Mouse (Mus musculus) intestine, embryonic 16.5 days (tissue): ENCODE data around the gene Lsp1. TPM values are rescaled to one million over a fixed set of nuclear protein-coding genes. Genes with fewer than 3 reads are reported as not detected.
A peak's percentile ranks its signal among the peaks of the same experiment; 100 is the strongest.

ENCODE experiments used
- ATAC-seq: fragments of 200-750 bp; cut with Nextera tagmentation; 2 replicates; pipeline ENCODE4 v1.8.0; 2017; ENCODE audit warnings: moderate TSS enrichment, moderate library complexity
- H3K27ac ChIP-seq: fragments of 300-500 bp; sonication (generic); 2 replicates; pipeline ENCODE4 v1.5.1; 2014; ENCODE audit warnings: mild to moderate bottlenecking, low read length
- H3K27me3 ChIP-seq: fragments of 300-500 bp; sonication (generic); replicated peaks from 2 replicates; pipeline ENCODE4 v1.6.1; 2014; ENCODE audit warnings: low read length, control low read depth, mixed read lengths; ENCODE audit not compliant: control insufficient read depth, insufficient read depth
- H3K36me3 ChIP-seq: fragments of 300-500 bp; sonication (generic); 2 replicates; pipeline ENCODE4 v1.6.1; 2014; ENCODE audit warnings: low read length, control low read depth; ENCODE audit not compliant: control insufficient read depth, insufficient read depth
- H3K4me1 ChIP-seq: fragments of 300-500 bp; sonication (generic); 2 replicates; pipeline ENCODE4 v1.6.1; 2014; ENCODE audit warnings: low read length, control low read depth, mixed read lengths; ENCODE audit not compliant: control insufficient read depth, insufficient read depth
- H3K4me2 ChIP-seq: fragments of 300-500 bp; sonication (generic); 2 replicates; pipeline ENCODE4 v1.6.1; 2014; ENCODE audit warnings: low read depth, low read length, control low read depth
- H3K4me3 ChIP-seq: fragments of 300-500 bp; sonication (generic); 2 replicates; pipeline ENCODE4 v1.5.1; 2014; ENCODE audit warnings: mild to moderate bottlenecking, low read length
- H3K9ac ChIP-seq: fragments of 300-500 bp; sonication (generic); 2 replicates; pipeline ENCODE4 v1.6.1; 2014; ENCODE audit warnings: low read depth, low read length
- H3K9me3 ChIP-seq: fragments of 300-500 bp; sonication (generic); 2 replicates; pipeline ENCODE4 v1.6.1; 2016; ENCODE audit warnings: low read length, control low read depth; ENCODE audit not compliant: control insufficient read depth
- WGBS: fragments of 180-500 bp; shearing (Covaris S2); extraction: QIAGEN DNeasy Blood & Tissue Kit; methylation state at CpG from one replicate; pipeline ENCODE4 v1.1.7; 2014; 5-methylcytosine and 5-hydroxymethylcytosine counted together
- polyA plus RNA-seq: library from polyadenylated mRNA; unstranded; fragments of >200 nt; fragmentation: Nextera tagmentation; extraction: Ambion mirVana; gene quantifications from 2 replicates; pipeline ENCODE4 v1.2.1, GENCODE M21; 2015

Gene Lsp1
- polyA plus RNA-seq, 1 experiment from 2014 or later = 134 TPM

DNA sequence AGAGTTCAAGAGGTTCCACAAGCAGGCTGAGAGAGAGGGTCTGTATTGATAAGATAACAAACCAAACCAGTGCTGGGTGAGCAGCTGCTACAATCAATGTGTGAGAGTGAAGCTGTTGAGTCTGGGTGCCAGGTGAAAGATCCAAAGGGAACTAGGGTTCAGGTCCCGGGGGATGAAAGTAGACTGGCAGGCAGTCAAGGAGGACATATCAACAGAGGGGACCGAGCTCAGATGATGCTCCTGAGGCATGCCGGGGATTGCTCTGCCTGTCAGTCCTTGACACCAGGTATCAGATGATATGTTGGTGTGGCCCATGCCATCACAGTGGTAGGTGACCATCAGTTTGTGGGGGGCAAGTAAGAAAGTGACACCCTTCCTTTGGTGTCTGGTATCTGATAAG lies 3.8 kb upstream of the Lsp1 start:
- Histone ChIP-seq H3K9me3 (no peaks in the 10 kb centered on the region), H3K27me3 (no peaks in the 10 kb centered on the region), H3K36me3 (no peaks in the 10 kb centered on the region), H3K4me2 (no peak overlapping the region), H3K9ac (no peak overlapping the region), H3K27ac (peak overlapping the region; percentile 94), H3K4me1 (peaks cover 25% of the 10 kb centered on the region), H3K4me3 (no peak overlapping the region)
- no peak for ATAC-seq
- WGBS = 66% methylated on average over 3 of the region's 3 CpGs

DNA sequence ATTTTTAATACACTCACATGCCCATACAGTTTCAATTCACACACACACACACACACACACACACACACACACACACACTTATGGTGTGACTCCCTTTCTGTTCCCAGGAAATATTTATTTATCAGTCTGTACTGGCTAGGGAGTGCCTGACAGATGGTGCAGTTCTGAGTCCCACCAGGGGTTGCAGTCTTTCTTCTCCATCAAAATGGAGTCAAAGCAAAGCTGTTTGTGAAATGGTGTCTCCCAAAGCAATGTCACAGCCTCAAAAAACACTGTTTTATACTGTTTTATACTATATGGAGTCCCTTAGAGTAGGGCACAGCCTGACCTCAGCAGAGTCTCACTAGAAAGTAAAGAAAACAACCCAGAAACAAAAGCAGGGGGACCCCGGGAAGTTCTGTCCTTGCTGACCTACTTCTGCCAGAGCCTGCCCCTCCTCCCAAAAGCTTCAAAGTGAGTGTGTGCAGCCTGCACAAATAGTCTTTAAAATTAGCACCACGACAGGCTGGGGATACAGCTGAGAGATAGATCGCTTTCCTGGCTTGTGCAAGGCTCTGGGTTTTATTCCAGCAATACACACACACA lies 3.3 kb upstream of the Lsp1 start:
- no peaks in the 10 kb centered on the region for H3K36me3 ChIP-seq
- H3K9me3 ChIP-seq = no peaks in the 10 kb centered on the region
- peak overlapping the region; percentile 50; the same call in 1 of the 2 replicates for H3K9ac ChIP-seq
- ATAC-seq = peak; percentile 67
- H3K4me2 ChIP-seq = no peak overlapping the region
- peak overlapping the region; percentile 94 for H3K27ac ChIP-seq
- no peaks in the 10 kb centered on the region for H3K27me3 ChIP-seq
- 25% methylated on average over 3 of the region's 3 CpGs for WGBS
- peaks cover 25% of the 10 kb centered on the region for H3K4me1 ChIP-seq
- H3K4me3 ChIP-seq = no peak overlapping the region

DNA sequence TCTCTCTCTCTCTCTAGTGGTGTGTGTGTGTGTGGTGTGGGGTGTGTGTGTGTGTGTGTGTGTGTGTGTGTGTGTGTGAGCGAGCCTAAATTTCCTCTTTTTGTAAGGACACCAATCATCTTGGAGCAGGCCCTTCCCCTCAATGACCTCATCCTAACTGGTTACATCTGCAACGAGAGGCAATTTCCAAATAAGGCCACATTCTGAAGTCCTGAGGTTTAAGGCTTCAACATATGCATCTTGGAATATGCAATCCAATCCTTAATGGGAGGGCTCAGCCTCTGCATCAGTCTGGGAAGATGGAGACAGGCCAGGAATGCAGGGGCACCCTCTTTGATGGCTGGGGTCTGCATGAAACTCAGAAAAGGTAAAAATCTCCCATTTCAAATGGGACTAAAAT lies 2.6 kb upstream of the Lsp1 start:
- peak; percentile 77 for ATAC-seq
- Histone ChIP-seq H3K36me3 (no peaks in the 10 kb centered on the region), H3K4me3 (no peak overlapping the region), H3K4me2 (no peak overlapping the region), H3K27me3 (no peaks in the 10 kb centered on the region), H3K9me3 (no peaks in the 10 kb centered on the region), H3K27ac (peak overlapping the region; percentile 94), H3K9ac (0 out of 2 replicates have a peak overlapping the region, but pooled peaks have one; percentile 31), H3K4me1 (peaks cover 25% of the 10 kb centered on the region)
- 14% methylated on average over 2 of the region's 2 CpGs for WGBS

DNA sequence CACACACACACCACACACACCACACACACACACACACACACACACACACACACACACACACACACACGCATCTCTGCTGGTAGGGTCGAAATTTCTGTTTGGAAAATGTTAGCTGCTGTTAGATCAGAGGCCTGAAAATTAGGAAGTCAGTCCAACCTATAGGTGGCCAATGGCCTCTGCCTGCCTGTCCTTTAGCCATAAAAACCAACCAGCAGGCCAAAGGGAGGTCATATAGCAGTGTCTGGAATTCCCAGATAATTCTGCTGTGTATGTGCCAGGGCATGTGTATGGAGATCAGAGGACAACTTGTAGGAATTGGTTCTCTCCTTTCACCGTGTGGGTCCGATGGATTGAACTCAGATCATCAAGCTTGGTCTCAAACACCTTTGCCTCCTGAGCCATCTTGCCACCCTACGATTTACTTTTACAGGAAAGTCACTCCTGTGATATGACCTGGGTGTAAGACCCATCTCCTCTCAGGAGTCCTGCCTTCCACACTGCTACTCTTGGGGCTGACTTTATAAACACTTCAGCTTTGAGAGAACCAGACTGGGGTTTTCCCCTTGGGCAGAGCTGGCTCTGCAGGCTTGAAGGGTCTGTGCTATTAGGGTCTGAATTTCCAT lies 1.8 kb upstream of the Lsp1 start:
- peaks cover 25% of the 10 kb centered on the region for H3K4me1 ChIP-seq
- no peaks in the 10 kb centered on the region for H3K27me3 ChIP-seq
- no peak overlapping the region for H3K9ac ChIP-seq
- 62% methylated on average over 5 of the region's 5 CpGs for WGBS
- ATAC-seq = no peak
- peak overlapping the region; percentile 89 for H3K27ac ChIP-seq
- no peak overlapping the region for H3K4me3 ChIP-seq
- H3K36me3 ChIP-seq = no peaks in the 10 kb centered on the region
- H3K9me3 ChIP-seq = no peaks in the 10 kb centered on the region
- no peak overlapping the region for H3K4me2 ChIP-seq

DNA sequence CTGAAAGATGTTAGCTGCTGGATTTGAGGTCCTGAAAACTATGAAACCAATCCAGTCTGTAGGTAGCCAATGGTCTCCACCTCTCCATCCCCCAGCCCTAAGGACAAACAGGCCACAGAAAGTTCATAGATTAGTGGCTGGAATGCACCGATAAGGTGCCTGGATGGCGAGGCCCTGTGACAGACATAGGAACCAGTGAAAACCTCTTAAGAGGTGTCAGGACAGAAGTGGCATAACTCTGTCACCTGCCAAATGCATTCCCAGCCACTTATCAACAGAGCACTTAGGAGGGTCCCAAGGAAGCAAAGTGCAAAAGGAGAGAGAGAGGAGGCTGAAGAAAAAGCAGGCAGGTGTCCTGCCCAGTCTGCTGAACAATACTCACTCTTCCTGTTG lies 1.3 kb upstream of the Lsp1 start:
- Histone ChIP-seq H3K4me2 (no peak overlapping the region), H3K36me3 (no peaks in the 10 kb centered on the region), H3K27me3 (no peaks in the 10 kb centered on the region), H3K27ac (peak overlapping the region; percentile 89), H3K9ac (no peak overlapping the region), H3K4me3 (no peak overlapping the region), H3K9me3 (no peaks in the 10 kb centered on the region), H3K4me1 (peaks cover 21% of the 10 kb centered on the region)
- ATAC-seq = no peak
- 61% methylated on average over 2 of the region's 2 CpGs for WGBS

DNA sequence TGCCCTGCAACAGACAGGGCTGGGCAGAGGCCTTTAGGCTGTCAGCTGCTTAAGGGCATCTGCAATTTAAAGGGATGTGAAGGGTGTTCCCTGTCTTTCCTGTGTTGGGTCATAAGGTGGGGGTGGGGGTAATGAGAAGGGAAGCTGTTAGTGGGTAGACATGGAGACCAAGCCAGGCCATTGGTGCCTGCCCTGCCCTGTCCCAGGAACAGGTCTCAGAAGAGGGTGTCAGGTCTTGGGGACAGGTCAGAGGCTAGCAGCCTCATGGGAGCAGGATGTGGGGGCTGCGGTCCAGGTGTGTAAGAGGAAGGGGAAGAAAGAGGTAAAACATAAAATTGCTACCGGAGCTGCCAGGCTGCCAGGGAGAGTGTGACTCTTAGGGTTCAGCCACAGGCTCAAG lies 837 bp downstream of the Lsp1 start:
- Histone ChIP-seq H3K4me3 (no peak overlapping the region), H3K9ac (no peak overlapping the region), H3K36me3 (no peaks in the 10 kb centered on the region), H3K4me2 (no peak overlapping the region), H3K27me3 (no peaks in the 10 kb centered on the region), H3K9me3 (no peaks in the 10 kb centered on the region), H3K27ac (no peak overlapping the region), H3K4me1 (peaks cover 16% of the 10 kb centered on the region)
- 89% methylated on average over 2 of the region's 2 CpGs for WGBS
- ATAC-seq = no peak

DNA sequence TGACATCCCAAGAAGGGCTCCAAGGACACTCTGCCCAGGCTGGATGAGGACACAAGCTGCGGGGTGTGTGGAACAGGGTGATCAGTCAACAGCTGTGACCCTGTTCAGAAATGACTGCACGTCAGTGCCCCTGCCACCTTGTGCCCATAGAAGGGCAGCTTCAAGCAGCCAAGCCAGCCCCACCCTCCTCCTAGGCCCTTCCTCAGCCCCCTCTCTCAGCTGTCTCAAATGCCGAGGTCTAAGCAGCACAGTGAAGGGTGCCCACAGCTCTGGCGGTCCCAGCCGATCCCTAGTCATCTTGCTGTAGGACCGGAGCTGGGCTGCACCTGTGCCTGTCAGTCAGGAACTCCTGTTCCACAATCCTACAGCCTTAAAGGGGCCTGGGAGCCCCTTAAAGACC lies 1.6 kb downstream of the Lsp1 start:
- no peaks in the 10 kb centered on the region for H3K27me3 ChIP-seq
- 84% methylated on average over 6 of the region's 6 CpGs for WGBS
- H3K4me3 ChIP-seq = no peak overlapping the region
- H3K27ac ChIP-seq = no peak overlapping the region
- H3K36me3 ChIP-seq = no peaks in the 10 kb centered on the region
- no peaks in the 10 kb centered on the region for H3K9me3 ChIP-seq
- no peak overlapping the region for H3K9ac ChIP-seq
- ATAC-seq = no peak
- peaks cover 9% of the 10 kb centered on the region for H3K4me1 ChIP-seq
- no peak overlapping the region for H3K4me2 ChIP-seq

DNA sequence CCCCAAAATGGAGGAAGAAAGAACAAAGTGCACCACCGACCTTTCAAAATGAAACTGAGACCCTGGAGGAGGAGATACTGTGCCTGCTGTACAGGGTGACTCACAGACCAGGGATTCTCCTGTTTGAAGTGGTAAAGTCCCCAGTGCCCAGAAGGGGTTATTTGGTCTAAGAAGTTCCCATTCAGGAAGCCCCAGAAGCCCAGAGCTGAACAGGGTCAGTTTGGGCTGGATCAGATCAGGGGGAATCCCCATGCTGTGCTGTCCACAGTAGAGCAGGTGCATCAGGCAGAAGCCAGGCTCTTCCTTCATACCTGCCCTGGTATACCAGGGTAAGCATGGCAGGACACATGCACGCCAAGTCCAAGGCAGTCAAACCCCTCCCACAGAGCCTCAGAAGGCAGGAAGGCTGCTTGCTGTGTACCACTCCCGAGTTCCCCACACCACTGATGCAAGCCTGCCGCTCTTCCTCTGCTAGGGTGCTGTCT lies 2.0 kb downstream of the Lsp1 start:
- no peaks in the 10 kb centered on the region for H3K9me3 ChIP-seq
- ATAC-seq = no peak
- H3K4me1 ChIP-seq = peaks cover 7% of the 10 kb centered on the region
- 71% methylated on average over 4 of the region's 4 CpGs for WGBS
- H3K4me2 ChIP-seq = no peak overlapping the region
- no peak overlapping the region for H3K27ac ChIP-seq
- H3K36me3 ChIP-seq = no peaks in the 10 kb centered on the region
- no peak overlapping the region for H3K4me3 ChIP-seq
- no peak overlapping the region for H3K9ac ChIP-seq
- no peaks in the 10 kb centered on the region for H3K27me3 ChIP-seq

DNA sequence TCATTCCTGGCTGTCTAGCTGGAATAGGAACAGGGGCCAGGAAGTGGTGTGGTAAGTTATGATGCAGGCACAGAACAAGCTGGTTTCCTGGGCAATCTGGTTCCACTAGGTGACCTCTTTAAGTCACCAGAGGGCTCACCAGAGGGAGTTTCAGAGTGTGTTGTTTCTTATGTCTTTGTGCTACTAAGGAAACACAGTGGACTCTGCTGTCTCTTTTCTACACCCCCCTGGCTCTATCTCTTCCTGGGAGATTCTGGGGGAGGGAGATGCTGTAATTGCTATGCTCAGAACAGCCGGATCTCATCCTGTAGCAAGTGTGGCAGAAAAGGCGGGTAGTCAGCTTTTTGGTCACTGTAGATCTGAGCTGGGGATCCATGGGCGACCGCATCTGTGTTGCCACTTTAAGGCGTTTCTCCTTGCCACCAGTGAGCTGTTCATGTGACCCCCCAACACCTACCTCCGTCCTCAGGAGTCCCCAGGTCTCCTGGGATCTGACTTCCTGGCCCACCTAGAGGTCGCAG lies 9.6 kb downstream of the Lsp1 start:
- WGBS = 63% methylated on average over 7 of the region's 7 CpGs
- Histone ChIP-seq H3K27me3 (no peaks in the 10 kb centered on the region), H3K9ac (no peak overlapping the region), H3K36me3 (no peaks in the 10 kb centered on the region), H3K9me3 (no peaks in the 10 kb centered on the region), H3K4me2 (no peak overlapping the region), H3K4me1 (peaks cover 9% of the 10 kb centered on the region), H3K4me3 (no peak overlapping the region), H3K27ac (peak overlapping the region; percentile 93)
- ATAC-seq = no peak
